Mouse (Mus musculus) lung, adult 18-20 months (tissue): ENCODE measurements around the gene Kremen1.
A peak's percentile ranks its signal among the peaks of the same experiment; 100 is the strongest.

Experiments
- DNase-seq, 2 experiments: peaks; one replicate each; pipeline ENCODE4 v3.0.0; 2022; ENCODE audit warnings: mixed read lengths in 2 of 2

Kremen1 gene

DNA sequence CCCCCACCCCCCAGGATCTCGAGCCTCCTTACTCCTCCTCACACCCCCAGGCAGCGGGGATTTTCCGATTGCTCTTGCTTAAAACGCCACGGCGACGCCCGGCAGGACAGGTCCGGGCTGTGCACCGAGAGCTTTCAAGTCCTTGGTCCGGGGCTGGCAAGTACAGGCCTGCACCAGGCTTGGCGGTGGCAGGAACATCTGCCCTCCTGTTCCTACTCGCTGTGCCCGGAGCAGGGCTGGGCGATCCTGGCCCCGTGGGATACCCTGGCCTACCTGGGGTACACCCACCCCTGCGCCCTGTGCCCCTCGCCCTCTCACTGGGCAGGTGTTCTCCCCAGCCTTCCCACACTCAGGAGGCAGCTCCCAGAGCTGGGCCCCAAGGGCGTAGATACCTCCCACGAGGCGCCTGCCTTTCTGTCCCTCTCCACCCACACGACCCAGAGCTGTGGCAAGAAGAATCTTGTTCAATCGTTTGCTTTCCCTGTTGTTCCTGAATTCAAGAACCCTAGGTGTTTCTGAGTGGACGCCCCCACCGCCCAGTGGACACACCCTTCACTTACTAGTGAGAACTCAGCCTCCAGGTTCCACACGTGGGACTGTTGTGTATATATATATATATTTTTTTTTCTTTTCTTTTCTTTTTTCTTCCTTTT, 1.8 kb upstream of the Kremen1 start:
- DNase-seq = peak in 1 of 2 experiments; percentile 35

DNA sequence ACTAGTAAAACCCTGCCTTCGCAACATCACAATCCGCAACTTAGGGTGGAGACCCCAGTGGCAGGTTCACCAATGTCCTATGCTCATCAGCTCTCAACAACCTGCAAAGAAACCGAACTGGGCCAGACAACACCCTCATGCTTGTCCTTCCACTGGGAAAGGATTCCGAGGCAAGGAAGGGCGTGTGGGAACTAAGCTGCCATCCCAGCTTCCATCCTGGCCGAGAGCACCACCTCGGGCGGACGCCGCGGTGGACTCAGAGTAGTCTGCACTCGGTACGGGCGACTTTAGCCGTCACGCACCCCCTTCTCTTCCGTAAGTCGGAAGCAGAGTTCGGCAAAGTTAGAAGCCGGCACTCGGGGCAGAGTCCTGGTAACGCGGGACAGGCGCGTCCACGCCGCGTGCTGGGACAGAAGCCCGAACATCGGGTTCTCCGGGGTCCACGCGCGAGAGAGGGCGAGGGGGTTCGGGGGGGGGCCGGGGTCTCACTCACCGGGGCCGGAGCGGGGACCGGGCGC, 357 bp downstream of the Kremen1 start:
- peak; percentile 43 to 57 for DNase-seq

- no peak for DNase-seq
These were observed 1.3 kb downstream of the Kremen1 start for GRCm38 (mm10) chr11:5259944-5260598.

DNA sequence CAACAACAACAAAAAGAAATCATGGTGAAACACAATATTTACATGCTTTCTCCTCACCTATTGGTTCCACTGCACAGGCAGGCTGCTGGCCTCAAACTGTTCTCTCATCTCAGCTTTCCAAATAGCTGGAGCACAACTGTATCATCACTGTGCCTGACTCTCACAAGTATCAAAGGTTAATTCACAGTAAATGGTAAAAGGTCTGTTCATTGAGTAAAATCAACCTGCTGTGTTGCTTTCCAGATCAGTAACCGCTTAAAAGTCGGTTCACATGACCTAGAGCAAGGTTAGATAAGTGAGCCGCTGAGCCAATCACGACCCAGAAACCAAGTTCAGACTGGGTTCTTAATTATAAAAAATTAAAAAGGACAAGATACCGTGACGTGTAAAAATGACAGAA, 3.3 kb downstream of the Kremen1 start:
- no peak for DNase-seq

- DNase-seq = no peak
These were observed 4.1 kb downstream of the Kremen1 start for GRCm38 (mm10) chr11:5257151-5257862.

- DNase-seq = no peak
These were observed 5.8 kb downstream of the Kremen1 start for GRCm38 (mm10) chr11:5255509-5256014.

DNA sequence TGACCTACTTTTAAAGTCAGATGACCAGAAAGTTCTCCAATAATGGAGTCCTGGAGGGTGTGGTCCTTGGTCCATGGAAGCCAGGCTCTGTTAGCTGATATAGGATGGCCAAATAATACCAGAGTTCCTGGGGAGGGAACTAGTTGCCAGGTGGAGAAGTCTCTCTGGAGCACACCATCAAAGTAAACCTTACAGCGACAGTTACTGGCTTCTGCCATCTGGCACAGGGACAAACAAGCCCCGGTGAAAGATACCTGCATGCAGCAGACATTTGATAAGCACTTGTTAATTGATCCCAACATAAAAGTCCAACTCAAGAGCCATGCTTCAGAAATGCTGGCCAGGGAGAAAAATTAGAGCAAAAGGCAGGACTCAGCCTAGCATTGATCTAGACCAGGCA, 7.3 kb downstream of the Kremen1 start:
- no peak for DNase-seq

GRCm38 (mm10) chr11:5253528-5253927, 7.8 kb downstream of the Kremen1 start:
- DNase-seq = no peak

DNA sequence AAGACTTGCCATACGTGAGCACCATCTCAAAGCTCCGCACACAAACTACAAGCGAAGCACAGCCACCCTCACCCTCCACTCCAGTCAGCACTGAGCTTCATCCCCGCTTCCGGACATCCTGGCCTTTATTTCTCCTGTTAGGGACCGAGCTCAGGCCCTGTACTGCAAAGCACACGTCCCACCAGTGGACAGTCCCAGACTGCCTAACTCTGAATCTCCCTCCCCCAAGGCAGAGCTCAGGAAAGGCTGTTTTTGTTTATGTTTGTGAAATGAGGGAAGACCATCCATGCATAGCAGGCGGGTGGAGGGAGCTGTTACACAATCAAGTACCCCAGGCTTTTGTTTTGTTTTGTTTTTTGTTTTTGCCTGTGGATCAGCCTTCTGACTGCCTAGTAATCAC, 8.6 kb downstream of the Kremen1 start:
- no peak for DNase-seq

DNA sequence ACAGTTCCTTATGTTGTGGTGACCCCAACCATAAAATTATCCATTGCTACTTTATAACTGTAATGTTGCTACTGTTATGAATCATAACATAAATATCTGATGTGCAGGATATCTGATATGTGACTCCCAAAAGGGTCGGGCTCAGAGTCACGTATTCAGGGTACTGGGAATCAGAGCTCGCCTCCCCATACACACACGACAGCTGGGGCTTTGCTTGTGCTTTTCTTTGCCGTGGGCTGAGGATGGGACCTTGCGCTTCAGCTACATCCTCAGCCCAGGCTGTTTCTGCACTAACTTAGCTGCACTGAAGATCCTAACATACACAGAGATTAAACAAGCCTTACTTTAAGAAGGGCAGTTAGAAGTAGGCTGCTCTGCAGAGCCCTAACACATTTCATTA, 10.2 kb downstream of the Kremen1 start:
- no peak for DNase-seq

GRCm38 (mm10) chr11:5248200-5248599, 13.2 kb downstream of the Kremen1 start:
- DNase-seq = no peak

GRCm38 (mm10) chr11:5245431-5245830, 15.9 kb downstream of the Kremen1 start:
- no peak for DNase-seq

- no peak for DNase-seq
These were observed 16.6 kb downstream of the Kremen1 start for GRCm38 (mm10) chr11:5244749-5245130.

DNA sequence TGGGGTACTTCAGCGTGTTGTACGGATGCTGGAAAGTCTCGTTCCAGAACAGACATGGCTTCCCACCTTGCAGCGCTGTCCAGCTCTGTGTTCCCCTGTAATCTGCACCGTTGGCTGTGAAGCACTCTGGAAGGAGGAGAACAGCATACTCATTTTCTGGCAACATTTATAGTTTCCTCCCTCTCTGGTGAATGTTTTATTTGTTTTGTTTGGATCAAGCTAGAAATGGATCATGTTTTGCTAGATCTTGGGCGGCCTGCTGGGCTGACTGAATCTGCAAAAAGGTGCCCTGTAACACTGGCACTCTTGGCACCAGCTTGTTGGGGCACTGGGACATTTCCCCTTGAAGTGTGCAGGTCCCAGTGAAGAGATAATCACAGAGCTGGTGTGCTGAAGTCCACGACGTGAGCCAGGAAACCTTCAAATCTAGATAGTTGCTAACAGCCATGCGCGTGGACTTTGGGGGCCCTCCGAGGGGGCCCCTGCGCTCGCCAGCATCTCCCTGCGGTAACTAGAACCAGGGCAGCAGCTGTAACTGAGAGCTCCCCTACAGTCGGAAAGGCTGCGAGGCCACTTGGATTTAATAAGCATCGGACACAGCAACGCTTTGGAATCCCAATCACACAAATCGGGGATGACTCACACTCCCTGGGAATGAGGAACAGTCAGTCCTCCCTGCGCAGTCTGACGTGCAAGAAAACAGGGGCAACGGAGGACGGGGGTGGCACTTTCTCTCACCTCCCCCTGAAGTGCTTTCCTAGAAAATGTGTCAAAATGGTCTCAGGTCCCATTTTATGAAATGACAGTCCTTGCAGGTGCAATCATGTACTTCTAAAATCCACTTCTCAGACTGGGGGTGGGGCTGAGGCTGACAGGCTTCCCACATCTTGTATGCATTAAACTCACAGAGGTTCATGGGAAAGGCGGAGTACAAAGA, 17.3 kb downstream of the Kremen1 start:
- DNase-seq = peak; percentile 41 to 68

DNA sequence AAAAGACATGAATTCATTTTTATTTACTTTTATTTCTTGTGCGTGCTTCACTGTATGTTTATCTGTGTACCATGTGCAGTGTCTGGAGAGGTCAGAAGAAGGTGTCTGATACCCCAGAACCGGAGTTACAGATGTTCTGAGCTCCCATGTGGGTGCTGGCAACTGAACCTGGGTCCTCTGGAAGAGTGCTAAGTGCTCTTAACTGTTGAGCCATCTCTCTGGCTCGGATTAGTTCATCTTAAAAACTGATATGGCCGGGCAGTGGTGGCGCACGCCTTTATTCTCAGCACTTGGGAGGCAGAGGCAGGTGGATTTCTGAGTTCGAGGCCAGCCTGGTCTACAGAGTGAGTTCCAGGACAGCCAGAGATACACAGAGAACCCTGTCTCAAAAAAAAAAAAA, 18.1 kb downstream of the Kremen1 start:
- DNase-seq = no peak

GRCm38 (mm10) chr11:5242158-5242557, 19.2 kb downstream of the Kremen1 start:
- no peak for DNase-seq

DNA sequence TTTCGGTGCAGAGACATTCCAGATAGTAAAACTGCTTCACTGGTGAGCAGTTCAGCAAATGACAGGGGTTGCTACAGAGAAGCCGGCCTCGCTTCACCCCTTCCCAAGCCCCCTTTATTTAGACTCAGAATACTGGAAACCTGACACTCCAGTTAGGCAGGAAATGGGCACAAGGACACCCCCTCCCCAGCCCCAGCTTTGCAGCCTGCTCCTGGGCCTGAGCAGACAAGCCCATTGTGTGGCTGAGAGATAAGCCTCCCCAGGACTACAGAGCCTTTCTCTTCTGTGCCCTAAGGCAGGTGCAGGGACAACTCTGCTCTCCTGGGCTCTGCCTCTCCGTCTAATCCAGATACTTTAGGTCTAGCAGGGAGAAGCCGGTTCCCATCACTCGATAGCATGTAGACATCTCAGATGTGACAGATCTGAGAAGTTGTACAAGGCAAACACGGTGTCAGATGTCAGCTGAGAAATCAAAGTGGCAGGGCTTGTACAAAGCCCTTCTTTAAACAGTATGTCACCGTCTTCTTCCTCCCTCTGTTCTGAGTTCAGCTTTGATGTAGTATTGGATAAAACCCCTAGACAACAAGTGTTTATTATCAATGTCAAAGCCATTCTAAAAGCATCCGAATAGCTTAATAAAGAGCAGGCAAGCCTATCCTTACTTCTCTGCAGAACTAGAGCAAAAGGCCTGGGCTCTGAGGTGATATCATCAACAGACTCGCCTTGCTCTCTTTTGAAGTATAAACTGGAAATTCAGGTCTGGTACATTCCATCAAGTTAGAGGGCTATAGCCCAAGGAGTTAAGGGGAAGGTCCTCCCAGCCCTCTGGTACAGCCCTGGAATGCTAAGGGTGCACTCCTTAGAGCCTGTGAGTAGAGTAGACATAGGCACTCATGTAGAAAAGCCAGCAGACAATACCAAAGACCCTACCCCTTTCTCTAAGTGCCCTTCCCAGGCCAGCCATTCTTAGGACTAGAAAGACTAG, 21.4 kb downstream of the Kremen1 start:
- DNase-seq = peak; percentile 14 to 35

DNA sequence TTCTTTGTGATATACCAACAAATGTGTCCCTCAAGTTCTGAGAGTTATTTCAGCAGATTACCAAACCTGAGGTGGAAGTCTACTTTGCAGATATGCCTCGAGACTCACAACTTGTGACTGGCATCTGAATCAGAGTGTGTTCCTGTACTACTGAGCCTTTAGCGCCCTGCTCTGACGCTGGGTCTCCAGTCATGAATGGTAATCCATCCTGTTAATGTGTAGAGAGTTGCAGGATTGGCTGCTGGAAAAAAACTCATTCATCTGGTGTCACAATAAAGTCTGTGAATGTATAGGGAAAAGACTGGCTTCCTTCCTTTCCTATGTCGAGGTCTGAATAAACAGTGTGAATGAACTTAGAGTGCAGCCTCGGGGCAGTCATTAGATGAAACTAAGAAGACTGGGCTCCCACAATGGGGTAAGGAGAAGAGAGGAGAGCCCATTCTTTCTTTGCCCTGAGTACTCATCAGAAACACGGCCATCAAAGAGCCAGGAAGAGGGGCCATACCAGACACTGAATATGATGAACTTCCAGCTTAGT, 41.4 kb downstream of the Kremen1 start:
- no peak for DNase-seq

GRCm38 (mm10) chr11:5219371-5219770, 42.0 kb downstream of the Kremen1 start:
- no peak for DNase-seq

GRCm38 (mm10) chr11:5215401-5216187, 45.8 kb downstream of the Kremen1 start:
- DNase-seq = peak; percentile 23 to 56
